Mouse (Mus musculus): Measurements from ENCODE around the gene Dmxl2. TPM values are rescaled to one million over a fixed set of nuclear protein-coding genes. Genes with fewer than 3 reads are reported as not detected.
A peak's percentile ranks its signal among the peaks of the same experiment; 100 is the strongest.

Dmxl2 gene
- 6.4 TPM in 2 replicates for polyA plus RNA-seq (2016; fragmentation: Nextera tagmentation; extraction: Ambion mirVana)

DNA sequence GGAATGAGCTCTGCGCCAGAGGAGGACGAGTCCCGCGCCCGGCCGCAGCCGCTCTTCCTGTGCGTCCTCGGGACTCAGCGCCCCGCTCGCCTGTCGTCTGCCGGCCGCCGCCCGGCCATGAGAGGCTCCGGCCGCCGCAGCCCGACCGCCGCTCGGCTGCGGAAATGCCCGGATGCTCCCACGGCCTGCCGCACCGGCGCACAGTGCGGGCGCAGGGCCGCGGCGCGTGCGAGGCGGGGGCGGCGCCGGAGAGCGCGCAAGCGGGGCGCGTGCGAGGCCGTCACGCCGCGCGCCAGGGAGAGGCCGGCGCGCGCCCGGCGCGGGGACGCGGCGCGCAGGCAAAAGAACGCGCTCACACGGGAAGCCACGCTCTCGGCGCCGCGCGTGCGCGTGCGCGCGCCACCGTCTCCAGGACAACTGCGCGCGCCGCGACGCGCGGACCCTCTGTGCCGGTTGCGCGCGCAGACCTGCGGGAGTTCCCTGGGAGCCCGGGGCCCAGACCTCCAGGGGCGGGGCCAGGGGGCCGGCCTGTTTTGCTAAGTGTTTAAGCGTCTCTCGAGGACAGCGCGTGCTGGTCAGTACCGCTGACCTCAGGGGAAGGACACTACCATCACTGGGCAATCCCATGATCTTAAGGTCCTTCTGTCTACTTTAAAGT lies at the start of gene Dmxl2:
TSS of gene Dmxl2 (minus strand) at position 174 of the 658 bp plus-strand sequence.
- peak within 1 kb of the TSS; percentile 88 for H3K27ac ChIP-seq
- DNase-seq (ENCODE audit: low spot score) = peak; percentile 94
- WGBS = 4% methylated on average over 98 of the region's 99 CpGs

GRCm38 (mm10) chr9:54549433-54549832 lies 48.0 kb upstream of the Dmxl2 start:
- no peak for DNase-seq (ENCODE audit: low spot score)
- H3K9me3 ChIP-seq = no peaks in the 10 kb centered on the region
- 85% methylated on average over 6 of the region's 6 CpGs for WGBS

More for the DNA sequence above, at the start of gene Dmxl2:
- Histone ChIP-seq H3K27me3 (ENCODE audit: insufficient read depth, poor library complexity, severe bottlenecking) (peaks cover 10% of the 10 kb centered on the region; the same call in 1 of the 2 replicates), H3K36me3 (no peaks in the 10 kb centered on the region), H3K4me1 (no peaks in the 10 kb centered on the region), H3K4me3 (peak within 1 kb of the TSS; percentile 95), H3K9me3 (no peaks in the 10 kb centered on the region)

GRCm38 (mm10) chr9:54547536-54547935 lies 46.1 kb upstream of the Dmxl2 start:
- H3K36me3 ChIP-seq = no peaks in the 10 kb centered on the region
- H3K27me3 ChIP-seq (ENCODE audit: insufficient read depth, poor library complexity, severe bottlenecking) = peaks cover 2% of the 10 kb centered on the region
- peak; percentile 84 for DNase-seq (ENCODE audit: low spot score)
- H3K4me3 ChIP-seq = no peak overlapping the region
- no peaks in the 10 kb centered on the region for H3K9me3 ChIP-seq
- H3K27ac ChIP-seq = no peak overlapping the region
- peaks cover 4% of the 10 kb centered on the region for H3K4me1 ChIP-seq
- 25% methylated on average over 5 of the region's 5 CpGs for WGBS

More at GRCm38 (mm10) chr9:54549433-54549832, 48.0 kb upstream of the Dmxl2 start:
- Histone ChIP-seq H3K4me1 (peaks cover 4% of the 10 kb centered on the region), H3K27me3 (ENCODE audit: insufficient read depth, poor library complexity, severe bottlenecking) (peaks cover 9% of the 10 kb centered on the region), H3K4me3 (no peak overlapping the region), H3K27ac (no peak overlapping the region), H3K36me3 (no peaks in the 10 kb centered on the region)

GRCm38 (mm10) chr9:54544954-54545315 lies 43.5 kb upstream of the Dmxl2 start:
- H3K4me1 ChIP-seq = peaks cover 4% of the 10 kb centered on the region
- no peaks in the 10 kb centered on the region; the same call in 1 of the 2 replicates for H3K27me3 ChIP-seq (ENCODE audit: insufficient read depth, poor library complexity, severe bottlenecking)
- no peaks in the 10 kb centered on the region for H3K9me3 ChIP-seq
- WGBS = 84% methylated on average over 4 of the region's 4 CpGs
- no peaks in the 10 kb centered on the region for H3K36me3 ChIP-seq
- no peak for DNase-seq (ENCODE audit: low spot score)
- no peak overlapping the region for H3K27ac ChIP-seq
- no peak overlapping the region for H3K4me3 ChIP-seq

DNA sequence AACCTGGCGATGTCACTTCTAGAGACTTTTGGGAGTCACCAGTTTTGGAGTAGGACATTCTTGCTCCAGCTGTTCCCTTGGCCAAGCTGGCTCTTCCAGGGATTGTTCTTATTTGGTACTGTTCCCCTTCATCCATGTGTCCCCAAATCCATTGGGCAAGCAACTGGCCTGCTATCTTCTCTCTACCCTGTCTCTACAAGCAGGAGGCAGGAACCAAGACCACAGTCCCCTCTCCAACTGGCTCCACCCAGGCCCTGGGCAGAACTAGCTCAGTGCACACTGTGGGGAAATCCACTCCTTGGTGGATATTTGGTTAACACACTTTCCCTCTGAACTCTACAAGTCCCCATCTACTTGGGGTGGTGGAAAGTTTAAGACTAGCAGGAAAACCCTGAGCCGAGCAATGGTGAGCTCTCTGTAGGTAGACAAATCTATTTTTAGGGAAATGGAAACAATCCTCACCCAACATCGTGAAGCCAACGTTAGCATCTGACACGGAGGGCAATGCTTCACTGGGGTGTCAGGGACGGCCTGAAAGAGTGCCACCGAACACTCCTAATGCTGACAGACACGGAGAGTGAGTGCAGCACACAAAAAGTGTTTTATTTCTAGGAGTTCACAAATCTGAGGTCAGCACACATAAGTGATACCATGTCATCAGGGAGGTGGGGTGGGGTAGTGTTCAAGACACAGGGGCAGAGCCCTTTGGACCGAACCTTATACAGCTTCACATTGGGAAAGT lies 43.0 kb upstream of the Dmxl2 start:
- no peak for DNase-seq (ENCODE audit: low spot score)
- Histone ChIP-seq H3K9me3 (no peaks in the 10 kb centered on the region), H3K36me3 (no peaks in the 10 kb centered on the region), H3K27ac (no peak overlapping the region), H3K27me3 (ENCODE audit: insufficient read depth, poor library complexity, severe bottlenecking) (no peaks in the 10 kb centered on the region), H3K4me1 (peaks cover 4% of the 10 kb centered on the region), H3K4me3 (no peak overlapping the region)
- 78% methylated on average over 9 of the region's 9 CpGs for WGBS

GRCm38 (mm10) chr9:54540801-54541200 lies 39.4 kb upstream of the Dmxl2 start:
- DNase-seq (ENCODE audit: low spot score) = no peak
- Histone ChIP-seq H3K27me3 (ENCODE audit: insufficient read depth, poor library complexity, severe bottlenecking) (peaks cover 2% of the 10 kb centered on the region; the same call in 1 of the 2 replicates), H3K4me1 (no peaks in the 10 kb centered on the region), H3K27ac (no peak overlapping the region), H3K4me3 (no peak overlapping the region), H3K9me3 (no peaks in the 10 kb centered on the region), H3K36me3 (no peaks in the 10 kb centered on the region)
- 68% methylated on average over 5 of the region's 5 CpGs for WGBS

- WGBS = 89% methylated on average over 14 of the region's 14 CpGs
- Histone ChIP-seq H3K27me3 (ENCODE audit: insufficient read depth, poor library complexity, severe bottlenecking) (peaks cover 7% of the 10 kb centered on the region; the same call in 1 of the 2 replicates), H3K27ac (no peak within 1 kb of the TSS), H3K36me3 (no peaks in the 10 kb centered on the region), H3K4me1 (peaks cover 5% of the 10 kb centered on the region; the same call in 1 of the 2 replicates), H3K9me3 (no peaks in the 10 kb centered on the region), H3K4me3 (no peak within 1 kb of the TSS)
- DNase-seq (ENCODE audit: low spot score) = no peak
Observed at GRCm38 (mm10) chr9:54538684-54539083, 37.3 kb upstream of the Dmxl2 start, which contains the start of gene Sh2d7. Sh2d7 (plus strand) TSS chr9:54538984.

DNA sequence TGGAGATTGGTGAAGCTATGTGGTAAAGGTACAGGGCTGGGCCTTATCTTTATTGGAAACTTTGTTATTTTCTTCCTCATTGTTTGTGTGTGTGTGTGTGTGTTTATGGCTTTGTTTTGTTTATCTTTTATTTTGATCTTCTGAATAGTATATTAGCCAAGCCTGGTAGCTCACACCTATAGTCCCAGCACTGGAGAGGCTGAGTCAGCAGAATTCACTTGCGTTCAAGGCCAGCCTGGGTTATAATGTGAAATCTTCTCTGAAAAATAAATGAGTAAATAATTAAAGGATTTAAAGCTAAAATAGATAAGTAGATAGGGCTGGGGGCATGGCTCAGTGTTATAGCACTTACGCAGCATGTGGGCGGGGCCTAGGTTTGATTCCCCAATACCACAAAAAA lies 36.8 kb upstream of the Dmxl2 start:
- DNase-seq (ENCODE audit: low spot score) = no peak
- no peaks in the 10 kb centered on the region for H3K9me3 ChIP-seq
- 88% methylated on average over 3 of the region's 3 CpGs for WGBS
- H3K4me1 ChIP-seq = peaks cover 5% of the 10 kb centered on the region; the same call in 1 of the 2 replicates
- H3K27me3 ChIP-seq (ENCODE audit: insufficient read depth, poor library complexity, severe bottlenecking) = peaks cover 7% of the 10 kb centered on the region; the same call in 1 of the 2 replicates
- H3K27ac ChIP-seq = no peak overlapping the region
- no peaks in the 10 kb centered on the region for H3K36me3 ChIP-seq
- no peak overlapping the region for H3K4me3 ChIP-seq

DNA sequence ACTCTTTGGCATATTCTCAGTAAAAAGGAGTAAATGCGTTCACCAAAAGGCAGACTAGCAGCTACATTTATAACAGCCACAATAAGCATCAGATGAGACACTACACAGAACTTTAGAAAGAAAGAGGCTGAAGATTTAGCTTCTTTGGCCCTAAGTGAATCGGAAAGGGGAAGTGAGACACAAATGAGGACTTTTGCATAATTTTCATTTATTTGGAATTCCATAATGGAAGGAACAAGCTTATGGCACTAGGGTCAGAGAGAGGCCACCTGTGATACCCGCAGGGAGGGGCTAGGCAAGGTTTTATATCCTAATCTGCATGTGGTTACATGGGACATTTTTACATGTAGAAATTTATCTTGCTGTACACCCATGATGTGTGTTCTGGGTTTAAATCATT lies 36.1 kb upstream of the Dmxl2 start:
- no peak overlapping the region for H3K4me3 ChIP-seq
- 74% methylated on average over 3 of the region's 3 CpGs for WGBS
- H3K9me3 ChIP-seq = no peaks in the 10 kb centered on the region
- H3K4me1 ChIP-seq = peaks cover 5% of the 10 kb centered on the region; the same call in 1 of the 2 replicates
- peaks cover 7% of the 10 kb centered on the region; the same call in 1 of the 2 replicates for H3K27me3 ChIP-seq (ENCODE audit: insufficient read depth, poor library complexity, severe bottlenecking)
- H3K36me3 ChIP-seq = no peaks in the 10 kb centered on the region
- H3K27ac ChIP-seq = no peak overlapping the region
- no peak for DNase-seq (ENCODE audit: low spot score)

GRCm38 (mm10) chr9:54537030-54537429 lies 35.6 kb upstream of the Dmxl2 start:
- Histone ChIP-seq H3K4me3 (no peak overlapping the region), H3K9me3 (no peaks in the 10 kb centered on the region), H3K27ac (no peak overlapping the region), H3K27me3 (ENCODE audit: insufficient read depth, poor library complexity, severe bottlenecking) (peaks cover 7% of the 10 kb centered on the region; the same call in 1 of the 2 replicates), H3K36me3 (no peaks in the 10 kb centered on the region), H3K4me1 (peaks cover 5% of the 10 kb centered on the region; the same call in 1 of the 2 replicates)
- no peak for DNase-seq (ENCODE audit: low spot score)
- 81% methylated on average over 4 of the region's 4 CpGs for WGBS

DNA sequence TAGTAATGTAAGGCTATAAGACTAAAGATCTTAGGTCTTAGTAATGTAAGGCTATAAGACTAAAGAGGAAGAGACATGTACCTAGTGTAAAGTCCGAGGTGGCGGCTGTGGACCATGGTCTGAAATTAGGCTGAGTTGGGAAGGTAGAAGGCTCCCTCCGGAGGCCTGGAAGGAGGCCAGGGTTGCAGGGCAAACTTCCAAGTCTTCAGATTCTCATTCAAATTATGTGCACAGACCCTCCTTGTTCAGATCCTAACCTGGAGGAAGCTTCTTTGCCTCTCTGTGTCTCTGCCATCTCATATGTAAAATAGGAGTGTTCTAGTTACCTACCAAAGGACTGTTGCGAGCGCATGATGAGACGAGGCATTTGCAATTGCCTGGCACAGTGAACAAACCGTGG lies 34.8 kb upstream of the Dmxl2 start:
- Histone ChIP-seq H3K27ac (no peak overlapping the region), H3K9me3 (no peaks in the 10 kb centered on the region), H3K27me3 (ENCODE audit: insufficient read depth, poor library complexity, severe bottlenecking) (peaks cover 7% of the 10 kb centered on the region; the same call in 1 of the 2 replicates), H3K4me1 (peaks cover 5% of the 10 kb centered on the region; the same call in 1 of the 2 replicates), H3K36me3 (no peaks in the 10 kb centered on the region), H3K4me3 (no peak overlapping the region)
- WGBS = 85% methylated on average over 7 of the region's 7 CpGs
- no peak for DNase-seq (ENCODE audit: low spot score)

DNA sequence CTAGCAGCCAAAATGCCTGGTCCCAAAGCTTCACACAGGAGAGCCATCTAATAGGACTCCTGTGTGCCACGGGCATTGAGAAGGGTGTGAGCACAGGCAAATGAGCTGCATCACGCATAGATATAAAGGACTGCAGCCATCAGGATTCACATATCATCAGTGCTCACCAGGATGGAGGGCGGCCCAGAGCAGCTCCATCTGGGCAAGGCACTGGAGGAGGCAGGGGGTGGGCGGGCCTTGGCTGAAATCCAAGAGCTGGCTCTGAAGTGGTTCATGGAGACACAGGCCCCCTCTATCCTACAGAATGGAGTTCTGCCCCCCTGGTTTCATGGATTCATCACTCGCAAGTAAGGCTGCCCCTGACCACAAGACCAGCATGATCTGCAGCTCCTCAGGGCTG lies 32.5 kb upstream of the Dmxl2 start:
- 67% methylated on average over 5 of the region's 5 CpGs for WGBS
- Histone ChIP-seq H3K27me3 (ENCODE audit: insufficient read depth, poor library complexity, severe bottlenecking) (peaks cover 7% of the 10 kb centered on the region; the same call in 1 of the 2 replicates), H3K4me3 (no peak overlapping the region), H3K9me3 (no peaks in the 10 kb centered on the region), H3K36me3 (no peaks in the 10 kb centered on the region), H3K27ac (no peak overlapping the region), H3K4me1 (peaks cover 5% of the 10 kb centered on the region; the same call in 1 of the 2 replicates)
- no peak for DNase-seq (ENCODE audit: low spot score)

DNA sequence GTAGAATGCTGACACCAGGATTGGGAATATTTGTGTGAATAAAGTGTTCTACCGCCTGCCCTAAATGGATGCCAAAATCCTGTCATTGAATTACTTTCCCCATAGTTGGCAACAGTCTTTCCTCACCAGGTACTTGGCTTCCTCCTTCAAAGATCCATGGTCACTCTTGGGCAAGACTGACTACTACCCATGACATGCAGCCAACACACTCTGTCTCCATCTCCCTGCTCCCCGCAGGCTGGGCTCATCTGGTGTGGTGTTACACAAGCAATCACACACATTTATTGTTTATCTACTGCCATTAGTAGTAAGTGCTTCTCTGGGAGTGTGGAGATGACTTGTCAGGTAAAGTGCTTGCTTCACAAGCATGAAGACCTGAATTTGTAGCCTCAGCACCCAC lies 31.5 kb upstream of the Dmxl2 start:
- WGBS = 89% methylated on average over 2 of the region's 2 CpGs
- Histone ChIP-seq H3K4me3 (no peak overlapping the region), H3K9me3 (no peaks in the 10 kb centered on the region), H3K4me1 (peaks cover 5% of the 10 kb centered on the region; the same call in 1 of the 2 replicates), H3K27me3 (ENCODE audit: insufficient read depth, poor library complexity, severe bottlenecking) (peaks cover 7% of the 10 kb centered on the region; the same call in 1 of the 2 replicates), H3K27ac (no peak overlapping the region), H3K36me3 (no peaks in the 10 kb centered on the region)
- DNase-seq (ENCODE audit: low spot score) = peak; percentile 62

Data from heart, embryonic 10.5 days (tissue).